Mouse (Mus musculus) liver, adult 2 months (tissue): Measurements from ENCODE around the gene Myl3.

ENCODE experiments used
- CTCF ChIP-seq: fragments of 200-500 bp; IDR thresholded peaks from 2 replicates; pipeline ENCODE4 v1.5.1; 2011; ENCODE audit warnings: low read depth, low read length, control low read depth
- POLR2A ChIP-seq: fragments of 200-500 bp; IDR thresholded peaks from 2 replicates; pipeline ENCODE4 v1.6.1; 2011; ENCODE audit warnings: low read length, control low read depth; ENCODE audit not compliant: insufficient read depth; ENCODE audit errors: extremely low read depth

GRCm38 (mm10) chr9:110742295-110742950 lies 762 bp downstream of the Myl3 start:
- no peak for TF ChIP-seq CTCF
- TF ChIP-seq POLR2A = no peak
